Mouse (Mus musculus): ENCODE measurements at regions not wholly inside any gene's neighbourhood (a gene's known extent, or its start where the extent isn't known, plus 50 kb on each side); places are given as distances from the start of the nearest gene placed in this dataset.
"Not testable (repeated sequence)": the region's sequence is repeated elsewhere in the genome, so short reads cannot be mapped to it uniquely, and the experiment has no call there.

DNA sequence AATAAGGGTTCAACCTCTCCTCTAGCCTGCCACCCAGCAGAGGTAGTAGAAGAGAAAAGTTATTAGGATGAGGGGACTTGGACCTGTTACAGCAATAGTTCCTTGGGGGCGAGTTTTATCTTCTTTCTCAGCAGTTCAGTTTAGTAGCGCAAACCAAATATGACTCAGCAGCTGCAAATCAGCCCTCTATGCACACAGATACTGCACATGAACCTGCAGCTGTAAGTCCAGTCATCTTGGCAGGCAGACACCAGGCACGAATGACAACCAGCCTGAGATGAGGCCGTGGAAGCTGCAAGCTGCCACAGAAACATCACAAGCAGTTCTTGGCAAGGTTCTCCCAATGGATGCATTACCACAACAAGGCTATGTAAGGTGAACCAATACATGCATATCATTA is 327.0 kb upstream of the Akr1e1 start:
- Histone ChIP-seq H3K9ac (ENCODE audit: low read length) (no peak overlapping the region), H3K27me3 (ENCODE audit: control insufficient read depth, insufficient read depth, low read length) (no peaks in the 10 kb centered on the region), H3K27ac (ENCODE audit: low read length) (no peak overlapping the region), H3K36me3 (ENCODE audit: control insufficient read depth, insufficient read depth, low read length) (no peaks in the 10 kb centered on the region), H3K4me3 (replicated peaks; ENCODE audit: low read length) (no peak overlapping the region), H3K4me1 (ENCODE audit: control insufficient read depth, insufficient read depth, low read length) (no peaks in the 10 kb centered on the region), H3K9me3 (replicated peaks; ENCODE audit: control insufficient read depth, low read length) (no peaks in the 10 kb centered on the region), H3K4me2 (ENCODE audit: low read depth, low read length) (no peak overlapping the region)
- ATAC-seq (ENCODE audit: insufficient read depth, low FRiP score) = no peak
- WGBS = 75% methylated on average over 4 of the region's 4 CpGs

DNA sequence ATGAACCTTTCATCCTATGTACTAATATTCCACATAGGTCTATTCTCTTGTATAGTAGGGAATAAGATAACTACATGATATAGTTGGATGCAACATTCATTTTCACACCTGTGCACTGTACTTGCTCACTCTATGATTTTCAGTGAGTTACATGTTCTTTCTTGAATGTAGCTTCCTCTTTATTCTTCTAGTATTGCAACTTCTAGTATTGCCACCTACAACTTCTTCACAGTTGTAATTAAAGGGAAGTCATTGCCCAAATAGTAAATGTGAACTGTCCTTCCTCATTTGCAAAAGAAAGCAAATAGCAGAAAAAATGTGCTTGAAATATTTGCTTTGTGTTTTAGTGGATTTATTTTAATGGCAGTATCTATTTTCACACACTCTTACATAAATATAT is 330.9 kb upstream of the Akr1e1 start:
- no peak overlapping the region for H3K4me3 ChIP-seq (replicated peaks; ENCODE audit: low read length)
- H3K27me3 ChIP-seq (ENCODE audit: control insufficient read depth, insufficient read depth, low read length) = no peaks in the 10 kb centered on the region
- H3K4me1 ChIP-seq (ENCODE audit: control insufficient read depth, insufficient read depth, low read length) = no peaks in the 10 kb centered on the region
- H3K9ac ChIP-seq (ENCODE audit: low read length) = no peak overlapping the region
- H3K36me3 ChIP-seq (ENCODE audit: control insufficient read depth, insufficient read depth, low read length) = no peaks in the 10 kb centered on the region
- H3K4me2 ChIP-seq (ENCODE audit: low read depth, low read length) = no peak overlapping the region
- no peak for ATAC-seq (ENCODE audit: insufficient read depth, low FRiP score)
- H3K9me3 ChIP-seq (replicated peaks; ENCODE audit: control insufficient read depth, low read length) = no peaks in the 10 kb centered on the region
- H3K27ac ChIP-seq (ENCODE audit: low read length) = no peak overlapping the region

GRCm38 (mm10) chr13:4942490-4942889 is 333.5 kb upstream of the Akr1e1 start:
- ATAC-seq (ENCODE audit: insufficient read depth, low FRiP score); H3K27me3 ChIP-seq (ENCODE audit: control insufficient read depth, insufficient read depth, low read length); H3K9me3 ChIP-seq (replicated peaks; ENCODE audit: control insufficient read depth, low read length); H3K4me1 ChIP-seq (ENCODE audit: control insufficient read depth, insufficient read depth, low read length); H3K36me3 ChIP-seq (ENCODE audit: control insufficient read depth, insufficient read depth, low read length); H3K4me3 ChIP-seq (replicated peaks; ENCODE audit: low read length); H3K9ac ChIP-seq (ENCODE audit: low read length); H3K27ac ChIP-seq (ENCODE audit: low read length); H3K4me2 ChIP-seq (ENCODE audit: low read depth, low read length): not testable (repeated sequence)
- 14% methylated on average over 4 of the region's 14 CpGs for WGBS

- Histone ChIP-seq H3K9ac (ENCODE audit: low read length) (0 out of 2 replicates have a peak overlapping the region, but pooled peaks have one; percentile 5), H3K9me3 (replicated peaks; ENCODE audit: control insufficient read depth, low read length) (no peaks in the 10 kb centered on the region), H3K4me2 (ENCODE audit: low read depth, low read length) (peak overlapping the region; percentile 41), H3K27me3 (ENCODE audit: control insufficient read depth, insufficient read depth, low read length) (no peaks in the 10 kb centered on the region), H3K27ac (ENCODE audit: low read length) (no peak overlapping the region), H3K36me3 (ENCODE audit: control insufficient read depth, insufficient read depth, low read length) (no peaks in the 10 kb centered on the region), H3K4me3 (replicated peaks; ENCODE audit: low read length) (peak overlapping the region; percentile 38), H3K4me1 (ENCODE audit: control insufficient read depth, insufficient read depth, low read length) (no peaks in the 10 kb centered on the region)
- ATAC-seq (ENCODE audit: insufficient read depth, low FRiP score) = no peak
- 32% methylated on average over 7 of the region's 7 CpGs for WGBS
Measured at GRCm38 (mm10) chr13:4943046-4943445, 334.1 kb upstream of the Akr1e1 start.

- Histone ChIP-seq H3K27me3 (ENCODE audit: control insufficient read depth, insufficient read depth, low read length) (no peaks in the 10 kb centered on the region), H3K27ac (ENCODE audit: low read length) (no peak overlapping the region), H3K9me3 (replicated peaks; ENCODE audit: control insufficient read depth, low read length) (no peaks in the 10 kb centered on the region), H3K4me3 (replicated peaks; ENCODE audit: low read length) (no peak overlapping the region), H3K9ac (ENCODE audit: low read length) (no peak overlapping the region), H3K36me3 (ENCODE audit: control insufficient read depth, insufficient read depth, low read length) (no peaks in the 10 kb centered on the region), H3K4me2 (ENCODE audit: low read depth, low read length) (no peak overlapping the region), H3K4me1 (ENCODE audit: control insufficient read depth, insufficient read depth, low read length) (no peaks in the 10 kb centered on the region)
- ATAC-seq (ENCODE audit: insufficient read depth, low FRiP score) = no peak
- WGBS = 84% methylated on average over 3 of the region's 3 CpGs
Measured at GRCm38 (mm10) chr13:4955384-4955783, 346.4 kb upstream of the Akr1e1 start.

GRCm38 (mm10) chr13:4964824-4965223 is 355.9 kb upstream of the Akr1e1 start:
- no peak overlapping the region for H3K9ac ChIP-seq (ENCODE audit: low read length)
- no peak overlapping the region for H3K4me3 ChIP-seq (replicated peaks; ENCODE audit: low read length)
- no peak for ATAC-seq (ENCODE audit: insufficient read depth, low FRiP score)
- no peaks in the 10 kb centered on the region for H3K27me3 ChIP-seq (ENCODE audit: control insufficient read depth, insufficient read depth, low read length)
- H3K27ac ChIP-seq (ENCODE audit: low read length) = no peak overlapping the region
- no peaks in the 10 kb centered on the region for H3K9me3 ChIP-seq (replicated peaks; ENCODE audit: control insufficient read depth, low read length)
- no peak overlapping the region for H3K4me2 ChIP-seq (ENCODE audit: low read depth, low read length)
- no peaks in the 10 kb centered on the region for H3K4me1 ChIP-seq (ENCODE audit: control insufficient read depth, insufficient read depth, low read length)
- no peaks in the 10 kb centered on the region for H3K36me3 ChIP-seq (ENCODE audit: control insufficient read depth, insufficient read depth, low read length)

DNA sequence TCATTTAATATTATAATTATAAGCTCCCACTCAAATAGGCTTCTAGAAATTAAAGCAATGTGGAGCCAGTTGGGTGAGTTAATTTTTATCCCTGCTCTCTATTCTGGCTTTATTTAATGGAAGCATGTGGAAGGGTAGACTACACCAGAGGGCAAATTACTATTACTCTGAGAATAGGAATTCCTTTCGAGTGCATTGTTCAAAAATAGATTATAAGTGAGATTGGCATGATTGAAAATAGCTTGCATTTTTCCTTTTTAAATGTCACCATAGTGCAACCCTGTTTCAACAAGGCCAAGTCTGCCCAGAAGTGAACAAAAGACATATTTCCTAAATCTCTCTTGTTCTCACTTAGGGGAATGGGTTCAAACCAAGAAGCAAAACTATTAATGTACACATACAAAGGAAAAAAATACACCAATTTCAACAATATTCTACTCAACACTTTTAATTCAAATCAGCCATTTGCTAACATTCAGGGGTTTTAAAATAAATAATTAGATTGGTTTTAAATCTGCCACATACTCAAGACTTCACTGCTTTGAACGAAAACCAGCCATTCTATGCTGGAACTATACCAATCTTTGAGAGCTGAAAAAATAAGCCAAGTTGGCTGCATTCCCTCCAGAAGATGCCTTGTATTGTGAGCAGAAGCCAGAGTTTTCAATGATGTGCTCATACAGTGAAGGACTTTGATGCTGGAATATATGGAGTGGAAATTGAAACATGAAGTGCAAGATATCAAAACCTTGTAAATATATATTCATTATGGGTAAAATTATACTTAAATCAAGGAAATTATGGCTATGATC is 361.3 kb upstream of the Akr1e1 start:
- Histone ChIP-seq H3K36me3 (ENCODE audit: control insufficient read depth, insufficient read depth, low read length) (no peaks in the 10 kb centered on the region), H3K27ac (ENCODE audit: low read length) (no peak overlapping the region), H3K4me2 (ENCODE audit: low read depth, low read length) (no peak overlapping the region), H3K4me3 (replicated peaks; ENCODE audit: low read length) (no peak overlapping the region), H3K9me3 (replicated peaks; ENCODE audit: control insufficient read depth, low read length) (no peaks in the 10 kb centered on the region), H3K4me1 (ENCODE audit: control insufficient read depth, insufficient read depth, low read length) (no peaks in the 10 kb centered on the region), H3K9ac (ENCODE audit: low read length) (no peak overlapping the region), H3K27me3 (ENCODE audit: control insufficient read depth, insufficient read depth, low read length) (no peaks in the 10 kb centered on the region)
- WGBS = 47% methylated on average over 2 of the region's 2 CpGs
- ATAC-seq (ENCODE audit: insufficient read depth, low FRiP score) = no peak

GRCm38 (mm10) chr13:4971472-4972067 is 362.6 kb upstream of the Akr1e1 start:
- no peak for ATAC-seq (ENCODE audit: insufficient read depth, low FRiP score)

DNA sequence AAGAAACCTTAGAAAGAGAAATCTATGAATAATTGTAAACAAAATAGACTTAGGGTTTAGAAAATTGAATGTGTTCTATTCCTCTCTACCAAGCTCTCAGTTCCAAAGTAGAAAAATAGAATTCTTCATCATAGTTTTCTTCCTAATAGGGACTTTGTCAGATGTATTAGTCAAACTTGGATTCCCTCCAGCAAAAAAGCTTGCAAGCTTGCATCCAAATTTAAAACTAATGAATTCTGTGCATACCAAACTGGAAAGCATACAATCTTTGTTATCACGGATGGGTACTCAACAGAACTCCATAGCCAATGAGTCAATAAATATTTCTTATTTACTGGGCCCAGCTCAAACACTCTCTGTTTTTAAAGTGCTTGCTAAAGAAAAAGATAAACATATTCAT is 383.9 kb upstream of the Akr1e1 start:
- no peaks in the 10 kb centered on the region for H3K27me3 ChIP-seq (ENCODE audit: control insufficient read depth, insufficient read depth, low read length)
- WGBS = 42% methylated on average over 1 of the region's 1 CpGs
- no peak overlapping the region for H3K4me2 ChIP-seq (ENCODE audit: low read depth, low read length)

More at GRCm38 (mm10) chr13:4971472-4972067, 362.6 kb upstream of the Akr1e1 start:
- Histone ChIP-seq H3K9me3 (replicated peaks; ENCODE audit: control insufficient read depth, low read length) (no peaks in the 10 kb centered on the region), H3K9ac (ENCODE audit: low read length) (no peak overlapping the region), H3K4me3 (replicated peaks; ENCODE audit: low read length) (no peak overlapping the region), H3K4me2 (ENCODE audit: low read depth, low read length) (no peak overlapping the region), H3K4me1 (ENCODE audit: control insufficient read depth, insufficient read depth, low read length) (no peaks in the 10 kb centered on the region), H3K27ac (ENCODE audit: low read length) (no peak overlapping the region), H3K27me3 (ENCODE audit: control insufficient read depth, insufficient read depth, low read length) (no peaks in the 10 kb centered on the region), H3K36me3 (ENCODE audit: control insufficient read depth, insufficient read depth, low read length) (no peaks in the 10 kb centered on the region)
- WGBS = 61% methylated on average over 4 of the region's 4 CpGs

More for the DNA sequence above, 383.9 kb upstream of the Akr1e1 start:
- Histone ChIP-seq H3K9ac (ENCODE audit: low read length) (no peak overlapping the region), H3K36me3 (ENCODE audit: control insufficient read depth, insufficient read depth, low read length) (no peaks in the 10 kb centered on the region), H3K4me3 (replicated peaks; ENCODE audit: low read length) (no peak overlapping the region), H3K27ac (ENCODE audit: low read length) (no peak overlapping the region), H3K4me1 (ENCODE audit: control insufficient read depth, insufficient read depth, low read length) (no peaks in the 10 kb centered on the region), H3K9me3 (replicated peaks; ENCODE audit: control insufficient read depth, low read length) (no peaks in the 10 kb centered on the region)
- no peak for ATAC-seq (ENCODE audit: insufficient read depth, low FRiP score)
